Mouse (Mus musculus): ENCODE data around the gene Sh3bp2.

DNA sequence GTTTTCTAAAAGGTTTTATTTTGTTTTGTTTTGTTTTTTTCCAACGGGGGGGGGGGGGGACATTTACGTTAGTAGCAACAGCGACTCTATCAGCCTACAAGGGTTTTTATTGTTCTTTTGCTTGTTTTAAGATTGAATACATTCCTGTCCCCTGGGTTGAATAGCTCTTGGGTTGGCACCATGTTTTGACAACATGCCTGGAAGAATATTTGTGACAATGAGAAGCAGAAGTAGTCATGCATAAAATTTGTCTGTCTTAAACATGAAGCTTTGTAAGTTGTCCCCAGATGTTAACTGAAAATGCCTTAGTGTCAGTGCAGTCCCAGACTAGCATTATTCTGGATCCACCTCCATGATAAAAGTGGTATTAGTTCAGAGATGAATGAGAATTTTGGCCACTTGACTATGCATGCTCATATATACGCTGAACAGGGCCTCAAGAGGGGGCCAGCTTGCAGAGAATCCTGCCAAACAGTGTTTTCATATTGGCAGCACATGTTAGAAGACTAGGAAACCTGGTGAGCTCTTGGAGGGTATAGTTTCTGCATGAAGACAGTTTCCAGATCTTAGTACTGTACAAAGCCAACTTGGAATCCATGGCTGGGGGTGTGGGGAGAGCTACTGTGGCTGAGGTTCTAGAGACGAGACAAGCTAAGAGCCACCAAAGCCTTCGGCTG lies 36.8 kb upstream of the Sh3bp2 start:
- no peak for TF ChIP-seq CTCF (IDR thresholded peaks at IDR 0.05; ENCODE audit: low read depth)
- no peak for TF ChIP-seq EP300 (IDR thresholded peaks at IDR 0.05; ENCODE audit: low read depth)
